Mouse (Mus musculus) small intestine, adult 2 months (tissue): ENCODE results near the gene Cyp2c67. TPM values are rescaled to one million over a fixed set of nuclear protein-coding genes. Genes with fewer than 3 reads are reported as not detected.
"Not testable (repeated sequence)": the region's sequence is repeated elsewhere in the genome, so short reads cannot be mapped to it uniquely, and the experiment has no call there.

Experiments used
- H3K27ac ChIP-seq: fragments of 200-500 bp; 2 replicates; pipeline ENCODE4 v1.5.1; 2012; ENCODE audit warnings: low read depth, low read length, control low read depth, inconsistent platforms; ENCODE audit not compliant: insufficient read depth
- H3K27me3 ChIP-seq: fragments of 200-500 bp; 2 replicates; pipeline ENCODE4 v1.6.1; 2012; ENCODE audit warnings: mild to moderate bottlenecking, moderate library complexity, low read length, inconsistent platforms; ENCODE audit not compliant: control insufficient read depth, insufficient read depth
- H3K36me3 ChIP-seq: fragments of 200-500 bp; 2 replicates; pipeline ENCODE4 v1.6.1; 2012; ENCODE audit warnings: mild to moderate bottlenecking, low read length, control low read depth, inconsistent platforms; ENCODE audit not compliant: control insufficient read depth, insufficient read depth
- H3K4me1 ChIP-seq: fragments of 200-500 bp; 2 replicates; pipeline ENCODE4 v1.6.1; 2012; ENCODE audit warnings: low read length, inconsistent platforms, mixed read lengths; ENCODE audit not compliant: control insufficient read depth, insufficient read depth, insufficient read length
- H3K4me3 ChIP-seq: fragments of 200-500 bp; 2 replicates; pipeline ENCODE4 v1.5.1; 2012; ENCODE audit warnings: low read depth, mild to moderate bottlenecking, control low read depth, inconsistent platforms, low read length, moderate library complexity
- CTCF ChIP-seq: fragments of 200-500 bp; IDR thresholded peaks from 2 replicates; pipeline ENCODE4 v1.5.1; 2012; ENCODE audit warnings: low read depth, mild to moderate bottlenecking, control low read depth, inconsistent platforms, low read length, moderate library complexity, mixed read lengths; ENCODE audit not compliant: insufficient replicate concordance, insufficient read length; ENCODE audit errors: extremely low read depth
- POLR2A ChIP-seq: fragments of 200-500 bp; IDR thresholded peaks from 2 replicates; pipeline ENCODE4 v1.6.1; 2012; ENCODE audit warnings: low read depth, mild to moderate bottlenecking, control low read depth, inconsistent platforms, low read length, moderate library complexity
- WGBS: fragments of 180-500 bp; shearing (Covaris S2); methylation state at CpG from one replicate; pipeline ENCODE4 v1.1.7; 2018; 5-methylcytosine and 5-hydroxymethylcytosine counted together
- polyA plus RNA-seq: library from polyadenylated mRNA; depleted of rRNA; stranded (reverse); fragments of >200 nt; gene quantifications from 2 replicates; pipeline ENCODE4 v1.2.3, GENCODE M21; 2012; rRNA removed

The Cyp2c67 gene
- polyA plus RNA-seq, result 0.13 and 0.39 TPM in 2 replicates

- Histone ChIP-seq H3K36me3 (no peaks in the 10 kb centered on the region), H3K27me3 (no peaks in the 10 kb centered on the region), H3K4me3 (no peak within 1 kb of the TSS), H3K27ac (no peak within 1 kb of the TSS), H3K4me1 (no peaks in the 10 kb centered on the region)
- TF ChIP-seq CTCF (no peak), POLR2A (no peak)
- WGBS, result 66% methylated on average over 1 of the region's 1 CpGs
Measured at GRCm38 (mm10) chr19:39648938-39649337, at the start of gene Cyp2c67. Cyp2c67 (minus strand) TSS chr19:39649051.

DNA sequence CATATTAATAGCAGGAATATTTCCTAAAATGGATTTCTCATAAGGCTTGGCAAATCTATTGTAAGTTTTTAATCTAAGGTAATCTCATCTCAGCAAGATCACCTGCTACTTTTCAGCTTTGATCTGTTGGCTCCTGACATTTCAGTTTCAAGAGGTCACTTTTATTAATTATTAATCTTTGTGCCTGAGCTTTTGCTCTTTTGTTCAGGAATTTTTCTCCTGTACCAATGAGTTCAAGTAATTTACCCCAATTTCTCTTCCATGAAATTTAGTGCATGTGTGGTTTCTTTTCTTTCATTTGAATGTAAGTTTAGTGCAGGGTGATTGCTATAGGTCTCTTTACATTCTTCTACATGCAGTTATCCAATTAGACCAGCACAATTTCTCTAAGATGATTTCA, 16.8 kb upstream of the Cyp2c67 start:
- H3K27ac ChIP-seq, H3K4me1 ChIP-seq, H3K36me3 ChIP-seq, H3K4me3 ChIP-seq, H3K27me3 ChIP-seq: not testable (repeated sequence)

DNA sequence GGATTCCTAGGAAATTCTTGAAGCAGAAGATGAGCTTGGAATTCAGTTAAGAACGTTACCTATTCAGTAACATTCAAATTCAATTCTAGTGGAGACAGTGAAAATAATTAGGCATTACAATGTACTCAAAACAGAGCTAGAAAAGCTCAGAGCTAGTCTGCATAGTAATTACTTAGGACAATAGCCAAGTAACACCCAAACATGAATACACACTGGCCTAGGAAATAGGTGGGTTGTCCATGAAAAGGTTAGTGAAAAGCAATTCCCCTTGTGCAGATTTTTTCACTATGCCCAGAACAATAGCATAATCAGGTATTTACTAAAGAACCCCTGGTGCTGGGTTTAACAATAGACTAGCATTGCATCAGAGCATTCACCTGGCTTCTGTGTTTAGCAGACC, 3.5 kb upstream of the Cyp2c67 start:
- Histone ChIP-seq H3K27ac (no peak overlapping the region), H3K4me1 (no peaks in the 10 kb centered on the region), H3K36me3 (no peaks in the 10 kb centered on the region), H3K27me3 (no peaks in the 10 kb centered on the region), H3K4me3 (no peak overlapping the region)
- TF ChIP-seq CTCF, result no peak
- TF ChIP-seq POLR2A, result no peak
- WGBS, result 56% methylated on average over 1 of the region's 1 CpGs

DNA sequence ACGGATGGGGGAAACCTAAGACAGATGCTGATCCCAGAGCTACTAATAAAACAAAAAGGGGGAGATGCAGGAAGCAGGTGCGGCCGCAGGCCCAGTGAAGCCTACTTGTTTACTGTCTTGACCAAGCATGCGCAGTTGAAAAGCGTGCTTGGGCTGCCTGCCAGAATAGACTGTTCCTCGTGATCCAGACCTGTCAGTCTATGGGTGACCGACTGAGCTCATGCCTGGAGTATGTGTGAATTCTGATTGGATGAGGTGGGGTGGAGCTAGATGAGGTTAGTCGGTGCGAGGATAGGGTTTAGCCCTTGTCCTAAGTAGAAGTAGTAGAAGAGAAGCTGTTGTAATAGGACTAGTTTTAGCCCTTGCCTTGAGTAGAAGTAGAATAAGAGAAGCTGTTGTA, 1.3 kb downstream of the Cyp2c67 start:
- TF ChIP-seq CTCF, result no peak
- H3K27ac ChIP-seq, result no peak overlapping the region
- H3K4me1 ChIP-seq, result no peaks in the 10 kb centered on the region
- no peak overlapping the region for H3K4me3 ChIP-seq
- no peaks in the 10 kb centered on the region for H3K36me3 ChIP-seq
- WGBS, result 96% methylated on average over 9 of the region's 9 CpGs
- H3K27me3 ChIP-seq, result no peaks in the 10 kb centered on the region

- H3K4me3 ChIP-seq, H3K36me3 ChIP-seq, H3K4me1 ChIP-seq, H3K27ac ChIP-seq, H3K27me3 ChIP-seq: not testable (repeated sequence)
- WGBS, result 91% methylated on average over 7 of the region's 7 CpGs
Measured at GRCm38 (mm10) chr19:39644551-39644950, 4.3 kb downstream of the Cyp2c67 start.

Other genes starting within 250 kb of the Cyp2c67 start
- 0.04 TPM in 2 replicates for gene Cyp2c38, start 186.0 kb downstream of the Cyp2c67 start, polyA plus RNA-seq
- not detected in 2 replicates for gene Cyp2c39, start 138.2 kb downstream of the Cyp2c67 start, polyA plus RNA-seq
- 22.4 and 24.5 TPM in 2 replicates for gene Cyp2c68, start 92.0 kb upstream of the Cyp2c67 start, polyA plus RNA-seq
- not detected in 2 replicates for gene Cyp2c40, start 163.8 kb upstream of the Cyp2c67 start, polyA plus RNA-seq
- gene Cyp2c69, start 237.7 kb upstream of the Cyp2c67 start, polyA plus RNA-seq, result not detected in 2 replicates